Mouse (Mus musculus) CD8-positive naive resting alpha-beta T cell, adult 57 days (primary cell): ENCODE measurements around the gene Pam. TPM values are rescaled to one million over a fixed set of nuclear protein-coding genes. Genes with fewer than 3 reads are reported as not detected.

Source experiments
- total RNA-seq: library from RNA; stranded (reverse); gene quantifications from one replicate; pipeline ENCODE4 v1.2.4, GENCODE M21; 2023

The Pam gene
- total RNA-seq = 7.7 TPM

GRCm38 (mm10) chr1:98095246-98095990 is at the start of gene Pam:
Pam (minus strand) TSS chr1:98095646.

GRCm38 (mm10) chr1:97769904-97770753 is 325.3 kb downstream of the Pam start, which contains the start of the genes Gin1 and Ppip5k2:
Gin1 (plus strand) TSS chr1:97770172.
Ppip5k2 (minus strand) TSS chr1:97770411.

